Mouse (Mus musculus) spleen, postnatal 4 days (tissue): Measurements from ENCODE around the gene Col11a2.
A peak's percentile ranks its signal among the peaks of the same experiment; 100 is the strongest.

Experiments
- DNase-seq, 2 experiments: peaks; one replicate each; pipeline ENCODE4 v3.0.0; 2022; ENCODE audit warnings: low spot score in 2 of 2

The Col11a2 gene

DNA sequence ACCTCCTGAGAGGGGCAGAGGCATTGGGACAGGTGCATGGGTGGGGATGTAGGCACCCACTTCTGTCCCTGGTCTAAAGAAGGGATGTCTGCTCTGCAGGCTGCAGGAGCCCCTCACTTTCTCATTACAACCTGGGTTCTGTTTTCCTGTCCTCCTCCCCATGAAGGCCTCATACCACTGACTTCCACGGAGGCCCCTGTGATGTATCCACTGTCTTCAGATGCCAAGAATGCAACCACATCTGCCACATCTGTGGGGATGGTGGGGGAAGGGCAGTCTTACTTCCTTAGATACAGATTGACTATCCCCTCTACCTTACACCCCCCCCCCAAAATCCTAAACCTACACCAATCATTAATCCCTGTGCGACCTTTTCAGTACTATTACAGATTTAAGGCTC lies 13.0 kb upstream of the Col11a2 start:
- DNase-seq, result peak in 1 of 2 experiments; percentile 62

DNA sequence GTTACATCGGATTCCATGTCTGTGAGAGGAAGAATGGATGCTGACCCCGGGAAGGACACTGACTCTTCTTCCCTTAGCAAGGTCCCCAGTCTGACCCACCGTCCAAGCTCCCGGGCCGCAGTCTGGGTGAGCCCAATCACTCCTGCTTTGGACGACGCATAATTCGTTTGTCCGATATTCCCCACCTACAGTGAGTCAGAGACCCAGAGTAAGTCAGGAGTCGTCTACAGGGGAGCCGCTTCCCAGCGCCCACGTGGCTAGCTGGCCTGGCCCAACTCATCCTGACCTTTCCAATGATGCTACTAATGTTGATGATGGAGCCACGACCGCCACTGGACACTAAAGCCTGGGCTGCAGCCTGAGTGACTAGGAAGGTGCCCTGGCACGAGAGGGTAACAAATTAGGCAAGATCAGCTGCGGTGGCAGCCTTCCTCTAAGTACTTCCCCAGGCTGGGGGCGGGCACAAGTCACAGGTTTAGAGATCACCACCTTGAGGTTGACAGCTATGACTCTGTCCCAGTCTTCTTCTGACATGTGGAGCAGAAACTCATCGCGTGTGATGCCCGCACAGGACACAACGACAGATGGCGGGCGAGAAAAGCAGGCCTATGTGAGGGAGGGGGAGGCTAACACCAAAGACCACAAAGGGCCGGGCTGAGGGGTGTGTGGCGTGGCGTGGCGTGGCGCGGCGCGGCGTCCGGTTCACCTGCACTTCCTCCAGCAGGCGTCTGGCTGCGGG lies 12.2 kb upstream of the Col11a2 start:
- peak; percentile 66 to 79 for DNase-seq

DNA sequence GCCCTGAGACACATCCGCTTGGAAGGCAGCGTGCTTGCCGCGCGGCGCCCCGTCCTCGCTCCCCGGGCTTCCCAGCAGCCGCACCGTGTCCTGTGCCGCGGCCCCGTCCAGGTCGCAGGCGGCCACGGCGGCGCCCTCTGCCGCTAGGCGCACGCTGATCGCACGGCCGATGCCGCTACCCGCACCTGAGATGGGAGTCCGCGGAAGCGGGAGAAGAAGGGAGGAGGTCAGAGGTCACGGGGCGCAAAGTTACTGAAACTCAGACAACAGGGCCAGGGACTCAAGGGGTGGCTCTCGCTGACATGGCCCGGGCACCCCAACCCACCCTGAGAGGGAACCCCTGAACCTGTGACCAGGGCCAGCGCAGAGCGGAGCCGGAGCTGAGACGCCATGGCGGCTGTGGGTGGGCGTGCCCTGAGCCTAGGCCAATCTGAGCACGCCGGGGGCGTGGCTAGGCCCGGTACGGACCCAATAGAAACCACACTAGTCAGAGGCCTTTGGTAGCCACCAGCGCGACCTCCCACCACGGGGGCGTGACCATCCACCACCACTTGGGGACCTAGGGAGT lies 11.5 kb upstream of the Col11a2 start, which contains the start of gene H2-Ke6:
Gene H2-Ke6 (minus strand): TSS at position 405 of the 568 bp plus-strand sequence.
- DNase-seq, result peak; percentile 92 to 94

DNA sequence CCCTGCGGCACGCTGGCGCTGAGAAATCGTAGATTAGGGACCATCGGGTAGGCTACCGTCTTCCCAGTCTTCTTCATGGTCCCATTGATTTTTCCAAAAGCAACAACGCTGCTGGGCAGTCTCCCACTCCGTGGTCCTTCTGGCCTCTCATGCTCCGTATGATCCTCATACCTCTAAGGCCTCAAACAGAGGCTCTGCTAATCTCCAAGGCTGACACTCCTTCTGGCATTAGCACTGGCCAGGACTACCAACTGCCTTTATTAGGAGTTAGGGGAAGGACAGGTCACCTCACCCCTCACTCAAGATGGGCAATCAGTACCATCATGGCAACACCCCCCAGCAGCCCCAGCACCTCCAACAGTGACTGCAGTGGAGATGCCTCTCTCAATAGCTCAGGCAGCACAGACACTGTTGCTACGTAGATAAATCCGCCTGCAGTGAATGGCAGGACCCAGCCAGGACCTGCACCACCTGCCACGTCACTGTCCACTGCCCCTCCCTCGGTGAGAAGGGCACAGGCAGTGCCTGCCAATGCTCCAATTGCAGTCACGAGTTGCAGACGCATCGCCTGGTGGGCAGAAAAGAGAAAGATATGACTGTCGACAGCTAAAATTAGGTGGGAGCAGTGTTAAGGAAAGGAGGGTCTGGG lies 10.6 kb upstream of the Col11a2 start:
- DNase-seq, result peak in 1 of 2 experiments; percentile 63

DNA sequence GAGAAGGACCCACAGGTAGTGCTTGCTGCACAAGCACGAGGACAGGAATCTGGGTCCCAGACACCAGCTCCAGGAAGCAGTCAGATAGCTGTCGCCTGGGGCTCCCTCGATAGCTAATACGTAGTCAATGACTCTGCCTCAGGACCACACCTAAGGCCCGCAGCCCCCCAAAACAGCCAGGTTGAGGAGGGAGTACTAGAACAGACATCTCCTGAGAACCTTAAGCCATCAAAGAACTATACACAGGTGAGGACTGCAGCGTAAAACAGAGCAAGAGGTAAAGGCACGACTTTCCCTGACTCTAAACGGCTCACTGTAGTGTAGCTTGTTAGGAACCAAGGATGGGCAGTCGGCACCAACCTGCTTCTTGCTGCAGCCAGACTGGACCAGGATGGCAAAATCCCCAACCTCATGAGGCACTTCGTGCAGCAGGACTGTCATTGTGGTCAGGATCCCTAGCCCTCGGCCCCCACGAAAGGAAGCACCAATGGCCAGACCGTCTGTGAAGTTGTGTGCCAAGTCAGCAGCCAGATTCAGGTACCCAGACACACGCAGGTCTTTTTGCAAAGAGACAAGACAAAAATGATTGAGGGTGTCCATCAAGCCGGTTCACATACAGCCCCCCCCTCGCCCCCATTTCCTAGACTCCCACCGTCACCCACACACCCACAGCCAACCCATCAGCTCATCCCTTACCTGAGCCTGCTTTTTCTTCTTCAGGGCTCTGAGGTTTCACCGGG lies 9.9 kb upstream of the Col11a2 start:
- no peak for DNase-seq

DNA sequence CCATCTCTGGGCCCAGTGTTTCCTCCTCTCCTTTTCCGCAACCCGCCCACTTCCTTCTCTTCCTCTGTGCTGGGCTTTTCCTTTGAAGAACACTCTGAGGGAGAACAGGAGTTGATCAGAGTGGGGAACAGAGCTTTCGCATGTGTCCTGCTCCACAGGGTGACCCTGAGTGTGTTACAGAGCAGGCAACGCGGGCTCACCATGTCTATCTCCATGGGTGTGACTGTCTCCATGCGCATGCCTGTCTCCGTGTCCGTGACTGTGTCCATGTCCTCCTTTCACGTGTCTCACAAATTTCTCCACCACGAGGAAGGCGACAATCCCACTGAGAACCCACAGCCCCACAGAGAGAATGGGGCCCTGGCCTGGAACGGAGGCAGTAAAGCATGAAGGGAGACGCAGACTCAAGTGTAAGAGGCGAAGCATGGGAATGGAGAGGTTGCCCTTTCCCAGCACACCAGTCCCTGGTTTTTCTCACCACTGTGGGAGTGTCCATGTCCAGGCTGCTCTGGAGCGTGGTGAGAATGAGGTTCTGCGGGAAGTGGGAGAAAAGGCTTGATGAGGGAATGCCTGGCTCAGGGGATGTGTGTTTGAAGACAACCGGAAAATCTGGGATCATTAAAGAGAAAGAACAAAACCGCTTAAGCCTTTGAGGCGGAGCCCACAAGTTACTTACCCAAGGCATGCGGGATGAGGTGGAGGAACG lies 9.2 kb upstream of the Col11a2 start:
- DNase-seq, result peak in 1 of 2 experiments; percentile 62

DNA sequence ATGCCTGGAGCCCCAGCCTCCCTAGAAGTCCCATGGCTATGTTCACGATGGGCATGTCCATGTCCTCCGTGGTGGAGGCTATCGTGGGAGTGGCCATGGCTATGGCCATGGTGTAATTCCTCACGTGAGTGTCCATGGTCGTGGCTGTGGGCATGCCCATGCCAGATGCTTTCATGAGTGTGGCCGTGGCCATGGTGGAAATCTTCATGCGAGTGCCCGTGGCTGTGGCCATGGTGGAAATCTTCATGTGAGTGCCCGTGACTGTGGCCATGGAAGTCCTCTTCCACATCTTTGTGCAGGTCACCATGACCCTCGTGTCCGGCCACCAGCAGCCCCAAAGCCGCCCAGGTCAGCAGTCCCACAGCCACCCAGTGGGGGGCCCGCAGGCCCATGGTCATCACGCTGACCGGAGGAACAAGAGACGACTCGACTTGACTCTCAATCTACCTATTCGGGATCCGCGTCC lies 8.3 kb upstream of the Col11a2 start:
- no peak for DNase-seq

DNA sequence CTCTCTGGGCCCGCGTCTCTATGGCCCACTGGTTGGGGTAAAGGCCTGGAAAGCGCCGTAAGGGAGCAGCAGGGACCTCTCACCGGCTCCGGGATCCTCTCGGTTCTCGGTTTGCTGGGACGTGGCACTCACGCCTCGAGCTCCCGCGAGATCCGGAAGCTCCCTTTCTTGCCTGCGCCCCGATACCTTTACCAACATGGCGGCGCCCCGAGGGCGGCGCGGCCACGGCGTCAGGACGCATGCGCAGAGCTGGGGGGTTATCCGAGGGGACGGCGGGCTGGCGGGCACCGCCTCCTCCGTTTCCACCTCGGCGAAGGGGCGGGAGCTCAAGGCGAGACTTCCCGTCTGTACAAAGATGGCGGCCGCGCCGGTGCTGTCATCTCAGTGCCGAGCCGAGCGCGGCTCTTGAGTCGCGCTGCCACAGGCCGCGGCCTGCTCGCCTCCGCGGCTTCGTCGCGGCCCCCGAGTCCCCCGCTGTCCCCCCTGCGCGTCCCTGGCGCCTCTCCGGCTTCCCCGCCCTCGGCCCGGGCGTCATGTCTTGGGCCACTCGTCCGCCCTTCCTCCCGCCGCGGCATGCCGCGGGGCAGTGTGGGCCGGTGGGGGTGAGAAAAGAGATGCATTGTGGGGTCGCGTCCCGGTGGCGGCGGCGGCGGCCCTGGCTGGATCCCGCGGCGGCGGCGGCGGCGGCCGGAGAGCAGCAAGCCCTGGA lies 7.6 kb upstream of the Col11a2 start, which contains the start of the genes Slc39a7 and Rxrb:
Gene Slc39a7 (minus strand): TSS at position 218 of the 709 bp plus-strand sequence.
Gene Rxrb (plus strand): TSS at position 348 of the 709 bp plus-strand sequence.
- peak; percentile 99 to 100 for DNase-seq

DNA sequence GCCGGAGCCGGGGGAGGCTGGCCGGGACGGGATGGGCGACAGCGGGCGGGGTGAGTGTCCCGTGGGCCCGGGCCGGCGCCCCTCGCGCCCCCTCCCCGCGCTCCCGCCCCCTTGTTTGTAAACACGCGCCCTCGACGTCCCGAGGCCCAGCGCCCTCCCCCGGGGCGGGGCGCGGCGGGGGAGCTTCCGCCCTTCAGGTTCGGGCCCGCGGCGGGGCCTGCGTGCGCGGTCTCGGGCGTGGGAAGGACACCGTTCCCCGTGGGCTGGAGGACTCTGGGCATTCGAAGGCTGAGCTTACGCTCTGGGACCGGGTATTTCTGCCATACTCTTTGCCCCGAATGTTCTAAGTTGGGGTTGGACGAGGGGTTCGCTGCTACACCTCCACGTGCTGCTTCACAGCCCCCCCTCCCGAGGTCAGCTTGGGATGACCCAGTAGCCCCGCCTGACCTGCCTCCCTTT lies 7.0 kb upstream of the Col11a2 start:
- DNase-seq, result peak; percentile 78 to 90

DNA sequence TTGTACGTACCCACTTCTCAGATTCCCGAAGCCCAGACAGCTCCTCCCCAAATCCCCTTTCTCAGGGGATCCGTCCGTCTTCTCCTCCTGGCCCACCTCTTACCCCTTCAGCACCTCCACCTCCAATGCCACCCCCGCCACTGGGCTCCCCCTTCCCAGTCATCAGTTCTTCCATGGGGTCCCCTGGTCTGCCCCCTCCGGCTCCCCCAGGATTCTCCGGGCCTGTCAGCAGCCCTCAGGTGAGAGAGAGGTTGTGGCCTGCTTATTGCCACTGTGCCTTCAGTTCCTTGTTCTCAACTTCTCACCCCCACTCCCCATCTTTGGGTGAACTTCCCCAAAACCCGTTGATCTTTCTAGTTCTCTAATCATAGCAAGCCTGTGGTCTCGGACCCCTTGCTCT lies 6.4 kb upstream of the Col11a2 start:
- no peak for DNase-seq

DNA sequence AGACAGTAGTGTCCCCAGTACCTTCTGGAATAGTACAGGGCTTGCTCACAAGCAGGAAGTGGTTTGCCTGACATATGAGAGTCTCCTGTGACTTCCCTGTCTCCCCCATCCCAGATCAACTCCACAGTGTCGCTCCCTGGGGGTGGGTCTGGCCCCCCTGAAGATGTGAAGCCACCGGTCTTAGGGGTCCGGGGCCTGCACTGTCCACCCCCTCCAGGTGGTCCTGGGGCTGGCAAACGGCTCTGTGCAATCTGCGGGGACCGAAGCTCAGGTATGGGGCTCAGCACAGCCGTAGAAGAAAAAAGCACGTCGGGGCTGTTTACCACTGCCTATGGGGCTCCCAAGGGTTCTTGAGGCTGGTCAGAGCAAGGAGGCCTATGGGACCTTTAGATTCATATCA lies 5.8 kb upstream of the Col11a2 start:
- no peak for DNase-seq

DNA sequence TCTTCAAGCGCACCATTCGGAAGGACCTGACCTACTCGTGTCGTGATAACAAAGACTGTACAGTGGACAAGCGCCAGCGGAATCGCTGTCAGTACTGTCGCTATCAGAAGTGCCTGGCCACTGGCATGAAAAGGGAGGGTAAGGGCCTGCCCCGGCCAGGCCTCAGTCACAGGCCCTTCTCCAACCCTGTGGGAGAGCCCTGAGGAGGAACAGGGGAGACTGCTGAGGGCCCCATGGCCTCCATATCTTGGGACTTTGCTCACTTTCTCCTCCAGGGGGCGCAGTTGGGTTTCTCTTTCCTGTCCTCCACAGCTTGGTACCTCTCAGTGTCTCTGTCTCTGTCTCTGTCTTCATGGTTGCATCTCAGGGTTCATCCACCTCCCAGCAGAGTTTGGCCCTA lies 5.2 kb upstream of the Col11a2 start:
- DNase-seq, result peak; percentile 80 to 95

DNA sequence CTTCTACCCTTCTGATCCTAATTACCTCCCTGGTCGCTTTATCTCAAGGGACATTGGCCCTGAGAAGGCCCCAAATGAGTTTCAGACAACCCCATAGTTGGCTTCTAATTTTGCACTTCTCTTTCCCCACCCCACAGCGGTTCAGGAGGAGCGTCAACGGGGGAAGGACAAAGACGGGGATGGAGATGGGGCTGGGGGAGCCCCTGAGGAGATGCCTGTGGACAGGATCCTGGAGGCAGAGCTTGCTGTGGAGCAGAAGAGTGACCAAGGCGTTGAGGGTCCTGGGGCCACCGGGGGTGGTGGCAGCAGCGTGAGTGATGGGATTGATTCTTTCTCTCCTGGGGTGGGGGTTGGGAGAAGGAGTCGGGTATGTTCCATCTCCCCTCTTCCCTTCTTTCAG lies 3.7 kb upstream of the Col11a2 start:
- DNase-seq, result no peak

DNA sequence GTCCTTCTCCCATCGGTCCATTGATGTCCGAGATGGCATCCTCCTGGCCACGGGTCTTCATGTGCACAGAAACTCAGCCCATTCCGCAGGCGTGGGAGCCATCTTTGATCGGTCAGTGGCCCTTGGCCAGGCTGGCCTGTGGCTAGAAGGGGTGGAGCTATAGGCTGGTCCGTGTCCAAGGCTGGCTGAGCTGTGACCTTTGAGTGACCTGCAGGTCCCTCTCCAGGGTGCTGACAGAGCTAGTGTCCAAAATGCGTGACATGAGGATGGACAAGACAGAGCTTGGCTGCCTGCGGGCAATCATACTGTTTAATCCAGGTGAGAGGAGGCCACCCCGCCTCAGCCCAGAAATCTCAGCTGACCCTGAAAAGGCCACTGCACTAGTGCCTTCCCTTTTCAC lies 2.6 kb upstream of the Col11a2 start:
- no peak for DNase-seq

DNA sequence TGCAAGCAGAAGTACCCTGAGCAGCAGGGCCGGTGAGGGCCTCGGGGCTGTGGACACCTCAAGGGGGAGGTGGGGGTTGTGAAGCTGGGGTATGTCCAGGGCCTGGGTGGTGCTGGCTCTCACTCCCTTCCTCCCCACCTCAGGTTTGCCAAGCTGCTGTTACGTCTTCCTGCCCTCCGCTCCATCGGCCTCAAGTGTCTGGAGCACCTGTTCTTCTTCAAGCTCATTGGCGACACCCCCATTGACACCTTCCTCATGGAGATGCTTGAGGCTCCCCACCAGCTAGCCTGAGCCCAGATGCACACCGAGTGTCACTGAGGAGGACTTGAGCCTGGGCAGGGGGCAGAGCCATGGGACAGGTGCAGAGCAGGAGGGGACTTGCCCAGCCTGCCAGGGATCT lies 2.0 kb upstream of the Col11a2 start:
- no peak for DNase-seq

DNA sequence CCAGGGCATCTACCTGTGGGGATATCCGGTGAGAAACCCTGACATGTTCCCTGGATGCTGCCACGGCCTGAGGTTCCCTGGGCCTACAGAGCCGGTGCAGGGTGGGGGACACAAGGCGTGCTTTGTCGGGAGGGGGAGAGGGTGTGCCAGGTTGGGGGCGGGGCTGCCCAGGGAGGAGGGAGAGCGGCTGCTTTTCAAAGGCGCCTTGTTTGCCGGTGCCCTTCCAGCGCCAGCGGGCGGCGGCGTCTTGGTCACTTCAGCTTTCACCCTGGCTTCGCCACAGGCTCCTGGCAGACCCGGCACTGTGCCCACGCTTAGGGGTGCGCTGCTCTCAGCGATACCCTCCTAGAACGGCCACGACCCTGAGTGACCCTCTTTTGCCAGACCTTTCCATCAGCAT lies 797 bp upstream of the Col11a2 start:
- DNase-seq, result no peak

DNA sequence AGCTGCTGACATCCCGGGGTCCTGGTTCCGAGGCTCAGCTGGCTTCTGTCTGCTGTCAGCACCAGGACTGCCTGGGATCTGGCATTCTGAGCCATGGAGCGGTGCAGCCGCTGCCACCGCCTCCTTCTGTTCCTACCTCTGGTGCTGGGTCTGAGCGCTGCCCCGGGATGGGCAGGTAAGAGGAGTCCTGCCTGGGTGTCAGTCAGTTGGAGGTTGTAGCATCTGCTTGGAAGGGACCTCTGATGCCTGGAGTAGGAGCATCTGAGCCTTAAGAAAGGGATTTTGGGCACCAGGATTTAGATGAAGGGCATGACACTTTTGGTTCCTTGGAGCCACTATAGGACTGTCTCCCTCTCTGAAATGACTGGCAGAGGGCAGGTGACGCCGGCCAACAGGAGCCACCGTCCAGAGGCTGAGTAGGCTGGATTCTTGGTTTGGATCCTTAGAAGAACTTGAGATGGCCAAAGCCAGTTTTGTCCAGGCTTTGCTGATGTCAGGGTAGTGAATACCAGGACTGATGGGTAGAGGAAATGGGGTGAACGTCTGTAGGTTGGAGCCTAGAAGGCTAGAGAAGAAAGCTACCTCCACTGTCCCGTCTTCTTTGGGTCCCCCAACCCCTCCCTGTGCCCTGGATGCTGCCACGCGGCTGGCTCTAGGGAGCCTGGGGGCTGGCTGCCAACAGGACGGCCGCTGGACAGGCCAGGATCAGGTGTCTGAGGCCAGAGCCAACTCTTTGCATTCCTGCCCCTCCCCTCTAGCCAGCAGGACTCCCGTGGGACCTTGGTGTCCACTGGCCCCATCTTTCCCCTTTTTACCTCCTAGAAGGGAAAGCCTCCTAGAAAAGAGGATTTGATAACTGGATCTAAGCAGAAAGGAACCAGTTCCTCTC lies 569 bp downstream of the Col11a2 start:
- DNase-seq, result no peak

DNA sequence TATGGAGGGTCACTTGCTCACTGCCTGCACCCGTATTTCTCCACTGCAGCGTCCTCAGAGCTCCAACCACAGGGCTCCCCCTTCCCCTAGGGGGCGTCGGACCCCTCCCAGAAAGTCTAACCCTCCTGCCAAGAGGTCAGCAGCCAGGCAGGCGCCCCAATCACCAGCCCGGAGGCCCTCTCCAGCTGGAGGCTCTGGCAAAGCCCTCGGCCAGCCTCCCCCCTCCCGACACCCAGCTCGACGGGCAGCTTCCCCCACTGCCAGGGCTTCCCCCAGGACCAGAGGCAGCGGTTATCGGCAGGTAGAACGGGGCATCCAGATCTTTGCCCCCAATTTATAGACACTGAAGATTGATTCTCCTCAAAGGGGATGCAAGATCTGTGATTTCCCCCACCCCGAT lies 6.7 kb downstream of the Col11a2 start:
- no peak for DNase-seq

DNA sequence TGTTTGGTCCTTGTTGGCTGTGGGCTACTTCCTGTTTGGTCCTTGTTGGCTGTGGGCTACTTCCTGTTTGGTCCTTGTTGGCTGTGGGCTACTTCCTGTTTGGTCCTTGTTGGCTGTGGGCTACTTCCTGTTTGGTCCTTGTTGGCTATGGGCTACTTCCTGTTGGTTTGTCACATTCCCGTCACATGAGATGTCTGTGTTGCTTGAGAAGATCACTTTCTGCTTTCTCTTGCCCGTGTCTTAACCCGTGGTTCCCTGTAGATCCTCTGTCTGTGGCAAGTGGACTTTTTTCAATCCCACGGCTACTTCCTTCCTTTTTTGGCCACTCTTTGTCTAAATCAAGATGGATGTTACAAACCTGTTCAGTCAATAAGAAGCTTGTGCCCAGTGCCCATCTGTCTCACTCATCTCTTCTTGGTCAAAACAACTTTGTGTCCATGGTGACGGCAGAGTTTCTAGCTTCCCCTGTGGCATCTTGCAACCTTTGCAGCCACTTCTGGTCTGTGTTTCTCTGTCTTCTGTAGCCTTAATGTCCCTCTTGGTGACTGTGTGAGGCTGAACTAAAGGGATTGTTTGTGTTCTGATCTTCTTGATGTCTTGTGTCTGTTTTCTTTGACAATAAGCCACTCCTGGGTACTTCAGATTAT lies 8.3 kb downstream of the Col11a2 start:
- DNase-seq, result no peak
